Mouse (Mus musculus) myocyte (in vitro differentiated cells): ENCODE measurements at regions not wholly inside any gene's neighbourhood (a gene's known extent, or its start where the extent isn't known, plus 50 kb on each side); places are given as distances from the start of the nearest gene placed in this dataset.

Source experiments
- E2F4 ChIP-seq: IDR thresholded peaks from one replicate; pipeline ENCODE4 v1.6.1; 2011; ENCODE audit warnings: mild to moderate bottlenecking, control low read depth, moderate library complexity; ENCODE audit not compliant: insufficient read depth
- MYOD1 ChIP-seq, 3 experiments: IDR thresholded peaks; one replicate each; pipeline ENCODE4 v1.6.1; 2011; ENCODE audit warnings: control low read depth in 2 of 3, low read depth in 2 of 3, mild to moderate bottlenecking in 2 of 3, moderate library complexity in 1 of 3; ENCODE audit not compliant: insufficient read length in 2 of 3, control insufficient read depth in 1 of 3
- POLR2A ChIP-seq: IDR thresholded peaks from one replicate; pipeline ENCODE4 v1.6.1; 2011; ENCODE audit warnings: low read depth, mild to moderate bottlenecking, control low read depth, moderate library complexity; ENCODE audit not compliant: insufficient read length
- USF1 ChIP-seq: IDR thresholded peaks from one replicate; pipeline ENCODE4 v1.6.1; 2011; ENCODE audit warnings: low read depth, mild to moderate bottlenecking, control low read depth, moderate library complexity

DNA sequence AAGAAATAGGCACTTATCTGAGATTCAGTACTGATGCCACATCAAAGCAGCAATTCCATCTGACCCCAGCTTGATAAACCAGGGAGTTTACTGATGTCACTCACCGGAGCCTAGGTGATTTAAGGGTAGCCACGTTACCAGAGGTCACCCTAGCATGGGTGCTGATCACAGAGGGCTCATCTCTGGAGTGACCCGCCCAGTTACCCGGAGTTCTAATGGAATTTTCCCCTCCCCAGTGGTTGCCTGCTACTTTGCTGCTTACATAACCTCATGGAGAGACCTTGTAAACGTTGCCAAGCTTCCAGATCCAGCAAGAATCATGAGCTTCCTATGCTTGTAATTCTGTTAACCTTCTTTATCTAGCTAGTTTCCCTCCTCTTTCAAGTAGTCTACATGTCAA, 125.8 kb upstream of the Slc16a7 start:
- no peak for TF ChIP-seq POLR2A
- no peak for TF ChIP-seq USF1
- no peak for TF ChIP-seq MYOD1 (IDR thresholded peaks at IDR 0.05; ENCODE audit: control insufficient read depth in 1 of 3, insufficient read length in 2 of 3, low read depth in 2 of 3)
- TF ChIP-seq E2F4, result no peak
